Mouse (Mus musculus) brain, embryonic 14.5 days (tissue): ENCODE results near the gene Kcnq5.

ENCODE experiments used
- CTCF ChIP-seq: fragments of 200-500 bp; IDR thresholded peaks from 2 replicates; pipeline ENCODE4 v1.5.1; 2012; ENCODE audit warnings: inconsistent platforms, mild to moderate bottlenecking, moderate library complexity, borderline replicate concordance; ENCODE audit not compliant: insufficient read depth, insufficient read length; ENCODE audit errors: extremely low read depth
- POLR2A ChIP-seq: fragments of 200-500 bp; IDR thresholded peaks from 2 replicates; pipeline ENCODE4 v1.6.1; 2012; ENCODE audit warnings: mild to moderate bottlenecking, inconsistent platforms, borderline replicate concordance; ENCODE audit not compliant: poor library complexity, insufficient read depth, insufficient read length, severe bottlenecking; ENCODE audit errors: extremely low read depth

DNA sequence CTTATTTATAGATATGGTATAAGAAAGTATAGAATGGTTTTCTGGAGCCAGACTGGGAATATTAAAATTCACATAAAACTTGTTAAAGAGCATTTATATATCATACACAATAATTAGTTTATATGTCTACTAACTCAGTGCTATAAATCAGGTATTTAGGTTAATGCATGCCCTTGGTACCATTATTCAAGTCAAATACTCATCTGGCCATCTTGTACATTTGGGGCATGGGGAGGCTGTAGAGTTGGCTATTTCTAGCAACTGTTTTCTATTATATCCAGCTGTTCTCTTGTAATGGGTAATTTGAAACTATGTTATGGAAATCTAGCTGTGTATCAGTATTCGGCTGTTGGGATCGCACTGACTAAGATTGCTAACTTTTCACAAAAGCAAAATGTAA, 339.3 kb downstream of the Kcnq5 start:
- TF ChIP-seq POLR2A (no peak), CTCF (no peak)
